Mouse (Mus musculus): Measurements from ENCODE around the gene Nck2. TPM values are rescaled to one million over a fixed set of nuclear protein-coding genes. Genes with fewer than 3 reads are reported as not detected.

The Nck2 gene
- polyA plus RNA-seq, 1 experiment from 2014 or later: 60.2 TPM

DNA sequence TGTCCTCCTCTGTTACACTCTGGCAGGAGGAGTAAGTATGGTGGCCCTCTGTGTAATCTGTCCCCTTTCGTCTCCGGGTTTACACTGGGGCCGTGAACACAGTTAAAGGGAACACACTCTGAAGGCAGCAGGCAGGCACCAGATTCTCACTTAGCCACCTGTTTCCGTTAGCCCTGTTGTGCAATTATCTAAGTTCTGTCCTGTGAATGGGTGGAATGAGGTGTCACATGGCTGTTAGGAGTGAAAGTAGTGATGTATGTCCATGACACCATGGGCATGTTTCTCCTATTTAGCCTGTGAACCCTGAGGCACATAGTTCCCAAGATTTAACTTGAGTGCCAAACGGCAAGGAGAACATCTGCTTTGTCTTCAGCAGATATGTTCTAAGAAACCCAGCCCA, 55.7 kb downstream of the Nck2 start:
- Histone ChIP-seq H3K36me3 (no peaks in the 10 kb centered on the region), H3K9ac (replicated peaks) (no peak overlapping the region), H3K4me2 (replicated peaks) (no peak overlapping the region), H3K4me3 (no peak overlapping the region), H3K27ac (replicated peaks) (no peak overlapping the region), H3K9me3 (no peaks in the 10 kb centered on the region), H3K4me1 (peaks cover 65% of the 10 kb centered on the region), H3K27me3 (no peaks in the 10 kb centered on the region)
- WGBS: 79% methylated on average over 5 of the region's 5 CpGs
- ATAC-seq (replicated peaks): no peak

DNA sequence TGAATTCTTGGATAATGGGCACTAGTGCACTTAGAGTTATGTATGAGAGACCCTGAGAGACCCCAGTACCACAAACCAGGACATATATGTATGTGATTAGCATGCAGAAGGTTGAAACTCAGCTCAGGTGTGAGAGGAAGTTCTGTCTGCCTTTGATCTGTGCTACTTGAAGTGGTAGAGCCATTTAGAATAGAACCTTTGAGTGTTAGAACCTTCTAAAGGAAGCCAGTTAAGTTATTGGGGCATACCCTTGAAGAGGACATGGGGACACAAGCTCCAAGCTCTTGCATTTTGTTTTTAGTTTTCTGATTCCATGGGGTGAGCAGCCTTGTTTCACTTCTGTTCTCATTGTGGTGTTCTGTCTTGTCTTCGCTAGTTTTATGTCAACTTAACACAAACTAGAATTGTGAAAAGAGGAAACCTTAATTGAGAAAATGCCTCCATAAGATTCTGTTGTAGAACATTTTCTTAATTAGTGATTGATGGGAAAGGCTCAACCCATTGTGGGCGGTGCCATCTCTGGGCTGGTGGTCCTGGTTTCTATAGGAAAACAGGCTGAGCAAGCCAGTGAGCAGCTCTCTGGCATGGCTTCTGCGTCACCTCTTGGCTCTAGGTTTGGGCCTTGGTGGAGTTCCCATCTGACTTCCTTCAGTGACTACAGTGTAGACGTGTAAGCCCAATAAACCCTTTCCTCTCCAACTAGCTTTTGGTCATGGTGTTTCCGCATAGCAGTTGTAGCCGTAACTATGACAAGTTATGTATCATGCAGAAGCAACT, 57.0 kb downstream of the Nck2 start:
- Histone ChIP-seq H3K4me2 (replicated peaks) (no peak overlapping the region), H3K9ac (replicated peaks) (no peak overlapping the region), H3K4me3 (no peak overlapping the region), H3K9me3 (no peaks in the 10 kb centered on the region), H3K27ac (replicated peaks) (no peak overlapping the region), H3K4me1 (peaks cover 61% of the 10 kb centered on the region), H3K27me3 (no peaks in the 10 kb centered on the region), H3K36me3 (no peaks in the 10 kb centered on the region)
- ATAC-seq (replicated peaks): no peak
- WGBS: 84% methylated on average over 6 of the region's 6 CpGs

DNA sequence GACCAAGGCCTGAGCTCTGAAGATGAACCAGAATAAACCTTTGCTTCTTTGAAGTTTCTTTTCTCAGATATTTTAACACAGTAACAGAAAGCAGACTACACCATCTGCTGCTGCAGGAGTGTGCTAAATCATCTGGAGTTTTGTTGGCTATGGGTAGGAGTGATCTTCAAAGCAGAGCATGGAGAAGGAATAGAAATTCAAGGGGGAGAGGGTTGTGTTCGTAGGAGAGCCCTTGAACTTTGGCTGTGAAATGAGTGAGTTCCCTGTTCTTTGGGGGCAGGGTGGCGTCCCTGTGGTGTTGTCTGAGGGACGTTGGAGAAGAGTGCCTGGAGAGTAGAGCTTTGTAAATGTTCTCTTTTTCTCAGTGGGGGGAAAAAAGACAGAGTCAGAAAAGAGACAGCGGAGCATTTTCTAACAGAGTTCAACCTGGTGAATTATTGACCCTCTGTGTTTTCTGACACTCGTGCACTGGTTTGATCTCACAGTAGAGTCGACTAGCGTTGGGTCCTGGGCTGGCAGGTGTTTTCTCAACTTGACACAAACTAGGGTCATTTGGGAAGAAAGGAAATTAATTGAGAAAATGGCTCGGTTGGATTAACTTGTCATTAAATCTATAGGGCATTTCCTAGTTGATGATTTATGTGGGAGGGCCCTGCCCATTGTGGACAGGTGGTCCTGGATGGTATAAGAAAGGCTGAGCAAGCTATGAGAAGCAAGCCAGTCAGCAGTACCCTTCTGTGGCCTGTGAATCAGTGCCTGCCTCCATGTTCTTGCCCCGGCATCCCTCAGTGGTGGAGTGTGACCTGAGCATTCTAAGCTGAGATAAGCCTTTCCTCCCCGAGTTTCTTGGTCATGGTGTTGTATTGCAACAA, 57.8 kb downstream of the Nck2 start:
- 65% methylated on average over 10 of the region's 10 CpGs for WGBS
- peaks cover 54% of the 10 kb centered on the region for H3K4me1 ChIP-seq
- ATAC-seq (replicated peaks): no peak

DNA sequence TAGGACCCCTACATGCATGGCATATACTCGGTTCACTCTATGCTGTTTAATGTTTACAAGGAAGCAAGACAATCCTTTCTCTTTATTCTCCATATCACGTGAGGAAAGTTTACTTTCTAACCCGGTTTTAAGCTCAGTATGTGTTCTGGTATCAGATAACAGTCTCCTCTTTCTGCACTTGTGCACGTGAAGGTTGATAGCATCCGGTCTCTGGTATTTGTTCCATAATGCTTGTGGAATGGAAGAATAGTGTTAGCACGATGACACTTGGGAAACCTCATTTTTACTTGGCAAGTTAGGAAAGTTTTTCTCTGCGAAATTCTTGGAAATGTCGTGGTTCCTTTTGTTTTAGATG, 58.4 kb downstream of the Nck2 start:
- no peak for ATAC-seq (replicated peaks)
- no peak overlapping the region for H3K9ac ChIP-seq (replicated peaks)
- H3K27ac ChIP-seq (replicated peaks): no peak overlapping the region
- H3K4me1 ChIP-seq: peaks cover 48% of the 10 kb centered on the region
- H3K36me3 ChIP-seq: no peaks in the 10 kb centered on the region
- no peak overlapping the region for H3K4me2 ChIP-seq (replicated peaks)
- H3K4me3 ChIP-seq: no peak overlapping the region
- WGBS: 79% methylated on average over 8 of the region's 8 CpGs
- no peaks in the 10 kb centered on the region for H3K9me3 ChIP-seq
- no peaks in the 10 kb centered on the region for H3K27me3 ChIP-seq

More for the DNA sequence above, 57.8 kb downstream of the Nck2 start:
- Histone ChIP-seq H3K4me3 (no peak overlapping the region), H3K27me3 (no peaks in the 10 kb centered on the region), H3K36me3 (no peaks in the 10 kb centered on the region), H3K27ac (replicated peaks) (no peak overlapping the region), H3K4me2 (replicated peaks) (no peak overlapping the region), H3K9ac (replicated peaks) (no peak overlapping the region), H3K9me3 (no peaks in the 10 kb centered on the region)

- 83% methylated on average over 2 of the region's 2 CpGs for WGBS
- ATAC-seq (replicated peaks): no peak
- Histone ChIP-seq H3K36me3 (no peaks in the 10 kb centered on the region), H3K9ac (replicated peaks) (no peak overlapping the region), H3K4me3 (no peak overlapping the region), H3K4me1 (peaks cover 43% of the 10 kb centered on the region), H3K4me2 (replicated peaks) (no peak overlapping the region), H3K9me3 (no peaks in the 10 kb centered on the region), H3K27ac (replicated peaks) (0 out of 2 replicates have a peak overlapping the region, but pooled peaks have one; percentile 38), H3K27me3 (no peaks in the 10 kb centered on the region)
Observed at GRCm38 (mm10) chr1:43503261-43503660, 58.9 kb downstream of the Nck2 start.

- H3K9ac ChIP-seq (replicated peaks): no peak overlapping the region
- peaks cover 42% of the 10 kb centered on the region for H3K4me1 ChIP-seq
- no peak for ATAC-seq (replicated peaks)
- H3K27me3 ChIP-seq: no peaks in the 10 kb centered on the region
- no peak overlapping the region for H3K4me2 ChIP-seq (replicated peaks)
- 51% methylated on average over 6 of the region's 6 CpGs for WGBS
- H3K4me3 ChIP-seq: no peak overlapping the region
- no peaks in the 10 kb centered on the region for H3K9me3 ChIP-seq
- no peaks in the 10 kb centered on the region for H3K36me3 ChIP-seq
- 0 out of 2 replicates have a peak overlapping the region, but pooled peaks have one; percentile 38 for H3K27ac ChIP-seq (replicated peaks)
Observed at GRCm38 (mm10) chr1:43503676-43504075, 59.3 kb downstream of the Nck2 start.

- ATAC-seq (replicated peaks): peak; percentile 79
- no peaks in the 10 kb centered on the region for H3K9me3 ChIP-seq
- 4% methylated on average over 4 of the region's 4 CpGs for WGBS
- no peaks in the 10 kb centered on the region for H3K36me3 ChIP-seq
- H3K4me2 ChIP-seq (replicated peaks): no peak overlapping the region
- no peak overlapping the region for H3K9ac ChIP-seq (replicated peaks)
- no peak overlapping the region for H3K4me3 ChIP-seq
- H3K27me3 ChIP-seq: no peaks in the 10 kb centered on the region
- H3K4me1 ChIP-seq: peaks cover 39% of the 10 kb centered on the region
- peak overlapping the region; percentile 50 for H3K27ac ChIP-seq (replicated peaks)
Observed at GRCm38 (mm10) chr1:43504235-43504634, 59.9 kb downstream of the Nck2 start.

- no peak overlapping the region for H3K4me2 ChIP-seq (replicated peaks)
- no peak overlapping the region for H3K27ac ChIP-seq (replicated peaks)
- H3K4me3 ChIP-seq: no peak overlapping the region
- H3K9ac ChIP-seq (replicated peaks): no peak overlapping the region
- ATAC-seq (replicated peaks): no peak
- H3K9me3 ChIP-seq: no peaks in the 10 kb centered on the region
- H3K36me3 ChIP-seq: peaks cover 6% of the 10 kb centered on the region; the same call in 1 of the 2 replicates
- no peaks in the 10 kb centered on the region for H3K27me3 ChIP-seq
- WGBS: 95% methylated on average over 3 of the region's 3 CpGs
- peaks cover 35% of the 10 kb centered on the region for H3K4me1 ChIP-seq
Observed at GRCm38 (mm10) chr1:43506638-43507037, 62.3 kb downstream of the Nck2 start.

- Histone ChIP-seq H3K4me1 (peaks cover 26% of the 10 kb centered on the region), H3K9ac (replicated peaks) (no peak overlapping the region), H3K4me2 (replicated peaks) (no peak overlapping the region), H3K36me3 (peaks cover 7% of the 10 kb centered on the region; the same call in 1 of the 2 replicates), H3K27me3 (no peaks in the 10 kb centered on the region), H3K9me3 (no peaks in the 10 kb centered on the region), H3K27ac (replicated peaks) (no peak overlapping the region), H3K4me3 (no peak overlapping the region)
- 84% methylated on average over 1 of the region's 1 CpGs for WGBS
- ATAC-seq (replicated peaks): no peak
Observed at GRCm38 (mm10) chr1:43507809-43508208, 63.4 kb downstream of the Nck2 start.

DNA sequence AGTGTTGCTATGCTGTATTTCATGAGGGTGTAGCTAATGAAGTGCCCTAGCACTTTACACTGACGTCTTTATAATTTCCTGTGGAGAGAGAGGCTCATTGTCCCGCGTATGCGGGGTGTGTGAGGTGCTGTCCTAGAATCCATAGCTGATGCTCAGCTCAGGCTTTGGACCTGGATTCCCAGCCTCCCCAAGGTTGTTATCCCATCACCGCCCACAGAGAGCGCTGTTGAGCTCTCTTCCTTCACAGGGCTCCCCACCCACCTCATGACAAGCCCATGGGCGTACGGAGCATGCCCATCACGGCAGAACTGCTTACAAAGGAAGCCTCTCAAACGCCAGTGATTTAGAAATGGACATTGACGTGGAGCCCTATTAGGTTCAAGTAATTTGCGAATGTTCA, 66.9 kb downstream of the Nck2 start:
- WGBS: 87% methylated on average over 12 of the region's 12 CpGs
- Histone ChIP-seq H3K36me3 (peaks cover 10% of the 10 kb centered on the region; the same call in 1 of the 2 replicates), H3K9me3 (no peaks in the 10 kb centered on the region), H3K27me3 (no peaks in the 10 kb centered on the region), H3K9ac (replicated peaks) (no peak overlapping the region), H3K27ac (replicated peaks) (no peak overlapping the region), H3K4me3 (no peak overlapping the region), H3K4me1 (0 out of 2 replicates have a peak, but pooled peaks cover under 1% of the 10 kb centered on the region), H3K4me2 (replicated peaks) (no peak overlapping the region)
- no peak for ATAC-seq (replicated peaks)

DNA sequence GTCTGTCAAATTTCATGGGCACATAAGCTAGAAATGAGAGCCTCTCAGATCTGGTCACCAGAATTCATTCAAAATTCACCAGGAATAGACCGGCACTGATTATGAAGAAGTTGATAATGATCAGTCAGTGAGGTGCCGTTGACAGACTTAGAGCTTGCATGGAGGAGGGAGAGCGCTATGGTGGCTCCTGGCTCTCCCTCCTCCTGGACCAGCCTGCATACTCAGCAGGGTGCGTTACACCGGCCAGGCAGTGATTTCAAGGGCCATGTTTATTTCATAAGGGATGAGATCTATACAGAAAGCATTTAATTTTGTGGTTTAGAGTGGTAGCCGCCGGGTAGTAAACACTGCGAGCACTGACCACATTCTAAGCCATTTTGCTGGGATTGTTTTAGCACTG, 67.3 kb downstream of the Nck2 start:
- 86% methylated on average over 8 of the region's 8 CpGs for WGBS
- Histone ChIP-seq H3K4me1 (no peaks in the 10 kb centered on the region), H3K4me3 (no peak overlapping the region), H3K9ac (replicated peaks) (no peak overlapping the region), H3K9me3 (no peaks in the 10 kb centered on the region), H3K27me3 (no peaks in the 10 kb centered on the region), H3K27ac (replicated peaks) (no peak overlapping the region), H3K4me2 (replicated peaks) (no peak overlapping the region), H3K36me3 (peaks cover 10% of the 10 kb centered on the region; the same call in 1 of the 2 replicates)
- ATAC-seq (replicated peaks): no peak

DNA sequence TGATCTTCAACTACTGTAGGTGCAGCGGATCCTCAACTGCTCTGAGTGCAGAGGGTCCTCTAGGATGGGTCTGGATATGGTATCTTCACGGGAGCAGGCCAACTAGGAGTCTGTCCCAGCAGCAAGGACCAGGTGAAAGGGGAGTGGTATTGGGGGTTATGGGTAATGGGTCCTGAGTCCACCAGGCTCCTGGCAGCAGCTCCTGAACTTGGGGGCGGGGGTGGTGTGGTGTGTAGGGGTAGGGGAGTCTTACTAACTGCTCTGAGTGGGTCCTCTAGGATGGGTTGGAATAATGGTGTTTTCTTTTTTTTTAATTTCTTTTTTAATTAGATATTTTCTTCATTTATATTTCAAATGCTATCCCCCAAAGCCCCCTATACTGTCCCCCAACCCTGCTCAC, 73.0 kb downstream of the Nck2 start:
- Histone ChIP-seq H3K9ac (replicated peaks) (no peak overlapping the region), H3K36me3 (0 out of 2 replicates have a peak, but pooled peaks cover 3% of the 10 kb centered on the region), H3K9me3 (no peaks in the 10 kb centered on the region), H3K4me1 (no peaks in the 10 kb centered on the region), H3K4me2 (replicated peaks) (no peak overlapping the region), H3K4me3 (no peak overlapping the region), H3K27ac (replicated peaks) (no peak overlapping the region), H3K27me3 (no peaks in the 10 kb centered on the region)
- no peak for ATAC-seq (replicated peaks)
- WGBS: 97% methylated on average over 3 of the region's 3 CpGs
